Mouse (Mus musculus) liver, embryonic 11.5 days (tissue): ENCODE measurements around the gene Pla2r1. TPM values are rescaled to one million over a fixed set of nuclear protein-coding genes. Genes with fewer than 3 reads are reported as not detected.

Source experiments
- ATAC-seq: fragments of 200-750 bp; cut with Nextera tagmentation; replicated peaks from 2 replicates; pipeline ENCODE4 v1.8.0; 2017; ENCODE audit warnings: moderate number of reproducible peaks, mild to moderate bottlenecking, moderate TSS enrichment, moderate library complexity; ENCODE audit not compliant: low FRiP score
- DNase-seq: peaks from one replicate; pipeline ENCODE4 v3.0.0-alpha.2; 2017; ENCODE audit warnings: low spot score
- H3K27ac ChIP-seq: fragments of 300-500 bp; sonication (generic); 2 replicates; pipeline ENCODE4 v1.5.1; 2014; ENCODE audit warnings: mild to moderate bottlenecking, low read depth, low read length, control low read depth
- H3K27me3 ChIP-seq: fragments of 300-500 bp; sonication (generic); replicated peaks from 2 replicates; pipeline ENCODE4 v1.6.1; 2014; ENCODE audit warnings: low read length, mixed read lengths; ENCODE audit not compliant: control insufficient read depth, insufficient read depth
- H3K36me3 ChIP-seq: fragments of 300-500 bp; sonication (generic); 2 replicates; pipeline ENCODE4 v1.6.1; 2014; ENCODE audit warnings: mild to moderate bottlenecking, low read length, moderate library complexity, mixed read lengths; ENCODE audit not compliant: control insufficient read depth, insufficient read depth
- H3K4me1 ChIP-seq: fragments of 300-500 bp; sonication (generic); replicated peaks from 2 replicates; pipeline ENCODE4 v1.6.1; 2014; ENCODE audit warnings: low read length, mixed read lengths; ENCODE audit not compliant: control insufficient read depth, insufficient read depth
- H3K4me2 ChIP-seq: fragments of 300-500 bp; sonication (generic); 2 replicates; pipeline ENCODE4 v1.6.1; 2014; ENCODE audit warnings: mild to moderate bottlenecking, control low read depth, moderate library complexity
- H3K4me3 ChIP-seq: fragments of 300-500 bp; sonication (generic); 2 replicates; pipeline ENCODE4 v1.5.1; 2014; ENCODE audit warnings: low read depth, low read length, control low read depth
- H3K9ac ChIP-seq: fragments of 300-500 bp; sonication (generic); 2 replicates; pipeline ENCODE4 v1.6.1; 2014; ENCODE audit warnings: low read depth, low read length, control low read depth
- H3K9me3 ChIP-seq: fragments of 300-500 bp; sonication (generic); 2 replicates; pipeline ENCODE4 v1.6.1; 2016; ENCODE audit warnings: low read length, inconsistent platforms, mixed read lengths; ENCODE audit not compliant: control insufficient read depth
- WGBS: fragments of 180-500 bp; shearing (Covaris S2); extraction: QIAGEN DNeasy Blood & Tissue Kit; methylation state at CpG from one replicate; pipeline ENCODE4 v1.1.7; 2014; 5-methylcytosine and 5-hydroxymethylcytosine counted together
- polyA plus RNA-seq: library from polyadenylated mRNA; unstranded; fragments of >200 nt; fragmentation: Nextera tagmentation; extraction: Ambion mirVana; gene quantifications from 2 replicates; pipeline ENCODE4 v1.2.1, GENCODE M21; 2014

Pla2r1 gene
- polyA plus RNA-seq, 1 experiment from 2014 or later, result 0.58 TPM

GRCm38 (mm10) chr2:60478778-60479177 lies 74.3 kb downstream of the Pla2r1 start:
- 73% methylated on average over 2 of the region's 2 CpGs for WGBS
- no peak overlapping the region for H3K9ac ChIP-seq
- no peak overlapping the region for H3K4me2 ChIP-seq
- no peak overlapping the region for H3K4me3 ChIP-seq
- no peaks in the 10 kb centered on the region for H3K36me3 ChIP-seq
- no peaks in the 10 kb centered on the region for H3K9me3 ChIP-seq
- ATAC-seq, result no peak
- no peak overlapping the region for H3K27ac ChIP-seq
- H3K27me3 ChIP-seq, result no peaks in the 10 kb centered on the region
- DNase-seq, result no peak
- H3K4me1 ChIP-seq, result no peaks in the 10 kb centered on the region

- no peak overlapping the region for H3K27ac ChIP-seq
- DNase-seq (no peak), ATAC-seq (no peak)
- H3K9ac ChIP-seq, result no peak overlapping the region
- no peaks in the 10 kb centered on the region for H3K27me3 ChIP-seq
- H3K4me3 ChIP-seq, result no peak overlapping the region
- no peaks in the 10 kb centered on the region for H3K4me1 ChIP-seq
- H3K4me2 ChIP-seq, result no peak overlapping the region
- 81% methylated on average over 11 of the region's 11 CpGs for WGBS
- H3K9me3 ChIP-seq, result no peaks in the 10 kb centered on the region
- no peaks in the 10 kb centered on the region for H3K36me3 ChIP-seq
These were observed 84.0 kb downstream of the Pla2r1 start for GRCm38 (mm10) chr2:60468901-60469770.

- ATAC-seq, result no peak
- Histone ChIP-seq H3K9me3 (no peaks in the 10 kb centered on the region), H3K9ac (no peak overlapping the region), H3K27me3 (no peaks in the 10 kb centered on the region), H3K27ac (no peak overlapping the region), H3K4me1 (no peaks in the 10 kb centered on the region), H3K4me2 (no peak overlapping the region), H3K4me3 (no peak overlapping the region), H3K36me3 (no peaks in the 10 kb centered on the region)
- no peak for DNase-seq
- 94% methylated on average over 7 of the region's 7 CpGs for WGBS
These were observed 100.7 kb downstream of the Pla2r1 start for GRCm38 (mm10) chr2:60452376-60452775.

GRCm38 (mm10) chr2:60451119-60451773 lies 101.9 kb downstream of the Pla2r1 start:
- DNase-seq, result no peak
- H3K9ac ChIP-seq, result no peak overlapping the region
- H3K4me2 ChIP-seq, result no peak overlapping the region
- ATAC-seq, result no peak
- no peaks in the 10 kb centered on the region for H3K9me3 ChIP-seq
- H3K36me3 ChIP-seq, result no peaks in the 10 kb centered on the region
- 77% methylated on average over 3 of the region's 3 CpGs for WGBS
- H3K4me1 ChIP-seq, result no peaks in the 10 kb centered on the region
- no peaks in the 10 kb centered on the region for H3K27me3 ChIP-seq
- H3K27ac ChIP-seq, result no peak overlapping the region
- H3K4me3 ChIP-seq, result no peak overlapping the region

GRCm38 (mm10) chr2:60449732-60450131 lies 103.4 kb downstream of the Pla2r1 start:
- H3K9me3 ChIP-seq, result no peaks in the 10 kb centered on the region
- H3K27me3 ChIP-seq, result no peaks in the 10 kb centered on the region
- ATAC-seq, result no peak
- no peak for DNase-seq
- no peak overlapping the region for H3K4me2 ChIP-seq
- no peak overlapping the region for H3K27ac ChIP-seq
- H3K4me1 ChIP-seq, result no peaks in the 10 kb centered on the region
- no peak overlapping the region for H3K4me3 ChIP-seq
- 50% methylated on average over 6 of the region's 6 CpGs for WGBS
- H3K9ac ChIP-seq, result no peak overlapping the region
- no peaks in the 10 kb centered on the region for H3K36me3 ChIP-seq

- 76% methylated on average over 9 of the region's 9 CpGs for WGBS
- Histone ChIP-seq H3K9ac (no peak overlapping the region), H3K27ac (no peak overlapping the region), H3K4me2 (no peak overlapping the region), H3K4me1 (no peaks in the 10 kb centered on the region), H3K4me3 (no peak overlapping the region), H3K36me3 (no peaks in the 10 kb centered on the region), H3K27me3 (no peaks in the 10 kb centered on the region), H3K9me3 (no peaks in the 10 kb centered on the region)
- DNase-seq (no peak), ATAC-seq (no peak)
These were observed 108.2 kb downstream of the Pla2r1 start for GRCm38 (mm10) chr2:60444711-60445509.

- DNase-seq (no peak), ATAC-seq (no peak)
- Histone ChIP-seq H3K27me3 (no peaks in the 10 kb centered on the region), H3K27ac (no peak overlapping the region), H3K36me3 (no peaks in the 10 kb centered on the region), H3K4me3 (no peak overlapping the region), H3K9me3 (no peaks in the 10 kb centered on the region), H3K4me1 (no peaks in the 10 kb centered on the region), H3K4me2 (no peak overlapping the region), H3K9ac (no peak overlapping the region)
- WGBS, result 87% methylated on average over 7 of the region's 7 CpGs
These were observed 109.8 kb downstream of the Pla2r1 start for GRCm38 (mm10) chr2:60443279-60443678.

GRCm38 (mm10) chr2:60441875-60442274 lies 111.2 kb downstream of the Pla2r1 start:
- no peaks in the 10 kb centered on the region for H3K9me3 ChIP-seq
- no peaks in the 10 kb centered on the region for H3K4me1 ChIP-seq
- DNase-seq, result no peak
- WGBS, result 32% methylated on average over 3 of the region's 3 CpGs
- ATAC-seq, result no peak
- no peaks in the 10 kb centered on the region for H3K36me3 ChIP-seq
- H3K4me3 ChIP-seq, result no peak overlapping the region
- no peaks in the 10 kb centered on the region for H3K27me3 ChIP-seq
- H3K4me2 ChIP-seq, result no peak overlapping the region
- no peak overlapping the region for H3K27ac ChIP-seq
- no peak overlapping the region for H3K9ac ChIP-seq
